Mouse (Mus musculus) forebrain, embryonic 13.5 days (tissue): ENCODE data around the gene Csnk1e. TPM values are rescaled to one million over a fixed set of nuclear protein-coding genes. Genes with fewer than 3 reads are reported as not detected.

Experiments
- ATAC-seq: fragments of 200-750 bp; cut with Nextera tagmentation; 2 replicates; pipeline ENCODE4 v1.8.0; 2017
- H3K27ac ChIP-seq: fragments of 300-500 bp; sonication (generic); 2 replicates; pipeline ENCODE4 v1.5.1; 2015; ENCODE audit warnings: inconsistent platforms, mild to moderate bottlenecking, moderate library complexity
- H3K27me3 ChIP-seq: fragments of 300-500 bp; sonication (generic); 2 replicates; pipeline ENCODE4 v1.6.1; 2015; ENCODE audit warnings: mild to moderate bottlenecking, inconsistent platforms
- H3K36me3 ChIP-seq: fragments of 300-500 bp; sonication (generic); 2 replicates; pipeline ENCODE4 v1.6.1; 2015; ENCODE audit warnings: mild to moderate bottlenecking, inconsistent platforms; ENCODE audit not compliant: poor library complexity, severe bottlenecking
- H3K4me1 ChIP-seq: fragments of 300-500 bp; sonication (generic); 2 replicates; pipeline ENCODE4 v1.6.1; 2015; ENCODE audit warnings: inconsistent platforms
- H3K4me2 ChIP-seq: fragments of 300-500 bp; sonication (generic); 2 replicates; pipeline ENCODE4 v1.6.1; 2015; ENCODE audit warnings: inconsistent platforms, mild to moderate bottlenecking, moderate library complexity
- H3K4me3 ChIP-seq: fragments of 300-500 bp; sonication (generic); 2 replicates; pipeline ENCODE4 v1.5.1; 2015; ENCODE audit warnings: mild to moderate bottlenecking, inconsistent platforms
- H3K9ac ChIP-seq: fragments of 300-500 bp; sonication (generic); 2 replicates; pipeline ENCODE4 v1.6.1; 2015; ENCODE audit warnings: mild to moderate bottlenecking, inconsistent platforms
- H3K9me3 ChIP-seq: fragments of 300-500 bp; sonication (generic); replicated peaks from 2 replicates; pipeline ENCODE4 v1.6.1; 2016; ENCODE audit warnings: inconsistent platforms
- WGBS: fragments of 180-500 bp; shearing (Covaris S2); methylation state at CpG from one replicate; pipeline ENCODE4 v1.1.7; 2015; 5-methylcytosine and 5-hydroxymethylcytosine counted together
- polyA plus RNA-seq: library from polyadenylated mRNA; unstranded; fragments of >200 nt; fragmentation: Nextera tagmentation; extraction: Ambion mirVana; gene quantifications from 2 replicates; pipeline ENCODE4 v1.2.1, GENCODE M21; 2015

Gene Csnk1e
- polyA plus RNA-seq, 1 experiment from 2014 or later, result 208 TPM

GRCm38 (mm10) chr15:79416460-79417085, 38.8 kb downstream of the Csnk1e start:
- no peak overlapping the region for H3K27ac ChIP-seq
- H3K4me2 ChIP-seq, result no peak overlapping the region
- 95% methylated on average over 10 of the region's 10 CpGs for WGBS
- H3K9ac ChIP-seq, result no peak overlapping the region
- no peaks in the 10 kb centered on the region for H3K9me3 ChIP-seq
- H3K36me3 ChIP-seq, result peaks cover 54% of the 10 kb centered on the region
- no peak overlapping the region for H3K4me3 ChIP-seq
- no peaks in the 10 kb centered on the region for H3K27me3 ChIP-seq
- ATAC-seq, result no peak
- H3K4me1 ChIP-seq, result no peaks in the 10 kb centered on the region

GRCm38 (mm10) chr15:79414513-79414912, 40.9 kb downstream of the Csnk1e start:
- Histone ChIP-seq H3K9me3 (no peaks in the 10 kb centered on the region), H3K36me3 (peaks cover 33% of the 10 kb centered on the region), H3K27me3 (no peaks in the 10 kb centered on the region), H3K4me3 (no peak overlapping the region), H3K27ac (no peak overlapping the region), H3K4me1 (no peaks in the 10 kb centered on the region), H3K9ac (no peak overlapping the region; the same call in 1 of the 2 replicates), H3K4me2 (no peak overlapping the region)
- WGBS, result 70% methylated on average over 4 of the region's 4 CpGs
- ATAC-seq, result no peak

GRCm38 (mm10) chr15:79413802-79414201, 41.6 kb downstream of the Csnk1e start:
- Histone ChIP-seq H3K4me3 (no peak overlapping the region), H3K4me2 (no peak overlapping the region), H3K27me3 (no peaks in the 10 kb centered on the region), H3K4me1 (no peaks in the 10 kb centered on the region), H3K9ac (no peak overlapping the region), H3K36me3 (peaks cover 26% of the 10 kb centered on the region), H3K27ac (no peak overlapping the region), H3K9me3 (no peaks in the 10 kb centered on the region)
- ATAC-seq, result no peak
- 82% methylated on average over 8 of the region's 8 CpGs for WGBS

GRCm38 (mm10) chr15:79413201-79413600, 42.2 kb downstream of the Csnk1e start:
- H3K27me3 ChIP-seq, result no peaks in the 10 kb centered on the region
- no peak overlapping the region for H3K9ac ChIP-seq
- 96% methylated on average over 3 of the region's 3 CpGs for WGBS
- no peaks in the 10 kb centered on the region for H3K4me1 ChIP-seq
- no peak for ATAC-seq
- H3K9me3 ChIP-seq, result no peaks in the 10 kb centered on the region
- H3K4me3 ChIP-seq, result no peak overlapping the region
- H3K4me2 ChIP-seq, result no peak overlapping the region
- no peak overlapping the region for H3K27ac ChIP-seq
- peaks cover 20% of the 10 kb centered on the region for H3K36me3 ChIP-seq

- Histone ChIP-seq H3K36me3 (peaks cover 6% of the 10 kb centered on the region), H3K9me3 (no peaks in the 10 kb centered on the region), H3K4me2 (no peak overlapping the region), H3K9ac (no peak overlapping the region), H3K27me3 (no peaks in the 10 kb centered on the region), H3K27ac (no peak overlapping the region), H3K4me3 (no peak overlapping the region), H3K4me1 (no peaks in the 10 kb centered on the region)
- WGBS, result 52% methylated on average over 10 of the region's 10 CpGs
- ATAC-seq, result no peak
Measured at GRCm38 (mm10) chr15:79411363-79412065, 43.9 kb downstream of the Csnk1e start.

- no peak for ATAC-seq
- no peak overlapping the region for H3K4me2 ChIP-seq
- no peak overlapping the region for H3K27ac ChIP-seq
- WGBS, result 90% methylated on average over 4 of the region's 4 CpGs
- no peaks in the 10 kb centered on the region for H3K9me3 ChIP-seq
- H3K9ac ChIP-seq, result no peak overlapping the region
- H3K27me3 ChIP-seq, result peaks cover 6% of the 10 kb centered on the region
- H3K4me3 ChIP-seq, result no peak overlapping the region
- H3K36me3 ChIP-seq, result no peaks in the 10 kb centered on the region
- no peaks in the 10 kb centered on the region for H3K4me1 ChIP-seq
Measured at GRCm38 (mm10) chr15:79409077-79409573, 46.2 kb downstream of the Csnk1e start.

GRCm38 (mm10) chr15:79406564-79406963, 48.8 kb downstream of the Csnk1e start:
- Histone ChIP-seq H3K9ac (no peak overlapping the region), H3K36me3 (no peaks in the 10 kb centered on the region), H3K9me3 (no peaks in the 10 kb centered on the region), H3K4me3 (no peak overlapping the region), H3K4me1 (peaks cover 11% of the 10 kb centered on the region), H3K27ac (no peak overlapping the region), H3K4me2 (no peak overlapping the region), H3K27me3 (peaks cover 6% of the 10 kb centered on the region)
- ATAC-seq, result no peak
- WGBS, result 82% methylated on average over 4 of the region's 4 CpGs

GRCm38 (mm10) chr15:79404277-79404676, 51.1 kb downstream of the Csnk1e start:
- peaks cover 31% of the 10 kb centered on the region for H3K4me1 ChIP-seq
- peaks cover 6% of the 10 kb centered on the region for H3K27me3 ChIP-seq
- H3K4me3 ChIP-seq, result no peak overlapping the region
- no peaks in the 10 kb centered on the region for H3K9me3 ChIP-seq
- 0 out of 2 replicates have a peak overlapping the region, but pooled peaks have one; percentile 90 for H3K4me2 ChIP-seq
- no peak overlapping the region for H3K9ac ChIP-seq
- no peak for ATAC-seq
- 82% methylated on average over 1 of the region's 1 CpGs for WGBS
- H3K36me3 ChIP-seq, result no peaks in the 10 kb centered on the region
- H3K27ac ChIP-seq, result no peak overlapping the region

- Histone ChIP-seq H3K9me3 (no peaks in the 10 kb centered on the region), H3K4me2 (peak overlapping the region; percentile 90), H3K4me3 (peak overlapping the region; percentile 93), H3K9ac (peak overlapping the region; percentile 95), H3K4me1 (peaks cover 31% of the 10 kb centered on the region), H3K36me3 (no peaks in the 10 kb centered on the region), H3K27ac (no peak overlapping the region), H3K27me3 (peaks cover 6% of the 10 kb centered on the region)
- ATAC-seq, result no peak
- 21% methylated on average over 9 of the region's 9 CpGs for WGBS
Measured at GRCm38 (mm10) chr15:79403763-79404210, 51.6 kb downstream of the Csnk1e start.

GRCm38 (mm10) chr15:79402836-79403762, 52.3 kb downstream of the Csnk1e start, which contains the start of gene Tmem184b:
Gene Tmem184b (minus strand): TSS chr15:79403569.
- under 1% methylated on average over 89 of the region's 90 CpGs for WGBS
- H3K27me3 ChIP-seq, result peaks cover 6% of the 10 kb centered on the region
- no peaks in the 10 kb centered on the region for H3K36me3 ChIP-seq
- peaks cover 31% of the 10 kb centered on the region for H3K4me1 ChIP-seq
- peak within 1 kb of the TSS; percentile 93 for H3K4me3 ChIP-seq
- peak; percentile 93 for ATAC-seq
- H3K9me3 ChIP-seq, result no peaks in the 10 kb centered on the region
- H3K4me2 ChIP-seq, result peak within 1 kb of the TSS; percentile 90
- H3K27ac ChIP-seq, result peak within 1 kb of the TSS; percentile 65
- H3K9ac ChIP-seq, result peak within 1 kb of the TSS; percentile 95

- Histone ChIP-seq H3K27me3 (peaks cover 6% of the 10 kb centered on the region), H3K4me1 (peaks cover 31% of the 10 kb centered on the region), H3K4me2 (peak overlapping the region; percentile 90), H3K4me3 (peak overlapping the region; percentile 93), H3K36me3 (peaks cover 3% of the 10 kb centered on the region; the same call in 1 of the 2 replicates), H3K27ac (no peak overlapping the region), H3K9me3 (no peaks in the 10 kb centered on the region), H3K9ac (peak overlapping the region; percentile 95)
- WGBS, result 19% methylated on average over 5 of the region's 5 CpGs
- ATAC-seq, result 0 out of 2 replicates have a peak, but pooled peaks have one; percentile 1
Measured at GRCm38 (mm10) chr15:79402176-79402575, 53.2 kb downstream of the Csnk1e start.
